Comparison of ENCODE assay signal across 8 mouse cellular contexts in genomic region chr6:124414927-124415325, GRCm38 (mm10). TPM values are rescaled to one million over a fixed set of nuclear protein-coding genes. Genes with fewer than 3 reads are reported as not detected.
DNase-seq lines count a peak whose midpoint lies in the region; ATAC-seq lines count a peak whose summit lies in the region.

Pex5 (minus strand) TSS chr6:124415067.

- peaks cover 2% of the 10 kb centered on the region; the same call in 1 of the 2 replicates for H3K4me1 ChIP-seq in intestine, embryonic 14.5 days (replicated peaks; ENCODE audit: control insufficient read depth, insufficient read depth, low read length)

- peaks cover 21% of the 10 kb centered on the region for H3K36me3 ChIP-seq in intestine, embryonic 14.5 days (ENCODE audit: control insufficient read depth, insufficient read depth, low read length)

- H3K9me3 ChIP-seq in intestine, embryonic 14.5 days (ENCODE audit: control insufficient read depth, low read length): no peaks in the 10 kb centered on the region

- peak within 1 kb of the TSS; percentile 83 for H3K9ac ChIP-seq in intestine, embryonic 14.5 days (ENCODE audit: low read length)

- WGBS in intestine, embryonic 14.5 days: under 1% methylated on average over 36 of the region's 36 CpGs

- DNase-seq in adrenal gland, adult (ENCODE audit: inconsistent age in 2 of 2, low spot score in 1 of 2): peak; percentile 97 to 99
- DNase-seq in embryo, embryonic 10.5 days (ENCODE audit: low spot score): peak; percentile 97
- peak; percentile 95 for DNase-seq in gastrocnemius, postnatal 25 days
- DNase-seq in intestine, embryonic 14.5 days (ENCODE audit: low spot score): peak; percentile 94
- peak; percentile 96 for DNase-seq in left cerebral cortex, postnatal 14 days (ENCODE audit: low spot score in 2 of 2)
- peak; percentile 93 for DNase-seq in mesoderm, embryonic 11.5 days (ENCODE audit: low read depth, low spot score)
- DNase-seq in right cerebral cortex, postnatal 36 days (ENCODE audit: low spot score in 2 of 2): peak; percentile 94 to 95
- peak; percentile 95 for DNase-seq in yolk sac, embryonic 10.5 days (ENCODE audit: low spot score)

- H3K4me2 ChIP-seq in intestine, embryonic 14.5 days (ENCODE audit: low read length): peak within 1 kb of the TSS; percentile 82

- H3K27me3 ChIP-seq in intestine, embryonic 14.5 days (replicated peaks; ENCODE audit: control insufficient read depth, insufficient read depth, low read length): no peaks in the 10 kb centered on the region

- H3K4me3 ChIP-seq in intestine, embryonic 14.5 days (ENCODE audit: low read depth, low read length): peak within 1 kb of the TSS; percentile 80

- peak; percentile 92 for ATAC-seq in intestine, embryonic 14.5 days (replicated peaks; ENCODE audit: low FRiP score, low TSS enrichment, low read depth)

- H3K27ac ChIP-seq in intestine, embryonic 14.5 days (ENCODE audit: low read depth): peak within 1 kb of the TSS; percentile 79

- intact Hi-C loops in left cerebral cortex, postnatal 14 days (cut with DNase I): no loop called here

RNA-seq across cellular contexts. Expression of gene Pex5, which starts in this region (rescaled TPM):
- 10 to 100 TPM; 24.6 to 29.0 TPM for total RNA-seq in gastrocnemius, postnatal 25 days (2021)
- polyA plus RNA-seq in intestine, embryonic 14.5 days (2014; fragmentation: Nextera tagmentation; extraction: Ambion mirVana): 34.0 and 37.8 TPM in 2 replicates
- total RNA-seq in left cerebral cortex, postnatal 14 days (2021): 10 to 100 TPM; 78.8 to 80.2 TPM

Comparison
In these comparisons a context has a peak if more than half of its experiments do, and no peak if none do; other contexts are left out.
1. Peak in every context shown above with its lines: DNase-seq, ATAC-seq, H3K4me3 ChIP-seq and H3K27ac ChIP-seq.